7 mouse cellular contexts compared by ENCODE assay signal in genomic region chr5:52363468-52364150, GRCm38 (mm10). TPM values are rescaled to one million over a fixed set of nuclear protein-coding genes. Genes with fewer than 3 reads are reported as not detected.
DNase-seq lines count a peak whose midpoint lies in the region.

Gene Sod3 (plus strand): TSS chr5:52363791.

- DNase-seq in 3T3-L1 (ENCODE audit: low read depth, low spot score): peak; percentile 89
- DNase-seq in NIH3T3 (ENCODE audit: low read depth): peak; percentile 30
- peak; percentile 63 for DNase-seq in gastrocnemius, postnatal 10 days
- DNase-seq in kidney, adult 8-10 months: peak; percentile 85 to 86
- DNase-seq in lung, postnatal 4 days: peak; percentile 39 to 67
- DNase-seq in thymus, adult 18-20 months: no peak
- no peak for DNase-seq in spleen, postnatal 10 days (ENCODE audit: low spot score in 2 of 2)

RNA-seq across cellular contexts. Expression of gene Sod3, which starts in this region (rescaled TPM):
- total RNA-seq in gastrocnemius, postnatal 10 days (2021): 10 to 100 TPM; 10.2 to 10.7 TPM

Comparison
In these comparisons a context has a peak if more than half of its experiments do, and no peak if none do; other contexts are left out.
1. DNase-seq: peak in 3T3-L1 (single experiment), NIH3T3 (single experiment), gastrocnemius, postnatal 10 days (single experiment), kidney, adult 8-10 months (2 of 2) and lung, postnatal 4 days (2 of 2); none in thymus, adult 18-20 months (0 of 2) and spleen, postnatal 10 days (0 of 2).